Mouse (Mus musculus): Measurements from ENCODE around the gene Dock2. TPM values are rescaled to one million over a fixed set of nuclear protein-coding genes. Genes with fewer than 3 reads are reported as not detected.

The Dock2 gene
- polyA plus RNA-seq, 1 experiment from 2014 or later = 0.72 TPM

GRCm38 (mm10) chr11:34447891-34448290 is 335.8 kb downstream of the Dock2 start:
- H3K9me3 ChIP-seq (replicated peaks; ENCODE audit: control insufficient read depth, low read length, poor library complexity, severe bottlenecking) = no peaks in the 10 kb centered on the region
- H3K27ac ChIP-seq (ENCODE audit: low read length) = no peak overlapping the region
- 46% methylated on average over 4 of the region's 4 CpGs for WGBS
- H3K4me3 ChIP-seq (ENCODE audit: low read depth, low read length) = no peak overlapping the region
- ATAC-seq = no peak
- H3K4me2 ChIP-seq (ENCODE audit: low read length) = no peak overlapping the region
- H3K9ac ChIP-seq (ENCODE audit: low read depth, low read length) = no peak overlapping the region
- H3K27me3 ChIP-seq (ENCODE audit: control insufficient read depth, insufficient read depth, low read depth, low read length) = no peaks in the 10 kb centered on the region
- H3K4me1 ChIP-seq (ENCODE audit: control insufficient read depth, insufficient read depth, low read length) = 0 out of 2 replicates have a peak, but pooled peaks cover 2% of the 10 kb centered on the region
- H3K36me3 ChIP-seq (ENCODE audit: control insufficient read depth, insufficient read depth, low read length) = no peaks in the 10 kb centered on the region

GRCm38 (mm10) chr11:34438429-34438828 is 345.3 kb downstream of the Dock2 start:
- H3K4me2 ChIP-seq (ENCODE audit: low read length) = no peak overlapping the region
- 72% methylated on average over 2 of the region's 2 CpGs for WGBS
- H3K36me3 ChIP-seq (ENCODE audit: control insufficient read depth, insufficient read depth, low read length) = no peaks in the 10 kb centered on the region
- H3K9me3 ChIP-seq (replicated peaks; ENCODE audit: control insufficient read depth, low read length, poor library complexity, severe bottlenecking) = no peaks in the 10 kb centered on the region
- no peak overlapping the region for H3K9ac ChIP-seq (ENCODE audit: low read depth, low read length)
- no peak for ATAC-seq
- H3K4me3 ChIP-seq (ENCODE audit: low read depth, low read length) = no peak overlapping the region
- H3K27ac ChIP-seq (ENCODE audit: low read length) = no peak overlapping the region
- no peaks in the 10 kb centered on the region for H3K27me3 ChIP-seq (ENCODE audit: control insufficient read depth, insufficient read depth, low read depth, low read length)
- H3K4me1 ChIP-seq (ENCODE audit: control insufficient read depth, insufficient read depth, low read length) = no peaks in the 10 kb centered on the region

- no peak overlapping the region for H3K4me3 ChIP-seq (ENCODE audit: low read depth, low read length)
- ATAC-seq = no peak
- WGBS = 81% methylated on average over 1 of the region's 1 CpGs
- no peak overlapping the region for H3K27ac ChIP-seq (ENCODE audit: low read length)
- H3K27me3 ChIP-seq (ENCODE audit: control insufficient read depth, insufficient read depth, low read depth, low read length) = no peaks in the 10 kb centered on the region
- H3K4me2 ChIP-seq (ENCODE audit: low read length) = no peak overlapping the region
- H3K9ac ChIP-seq (ENCODE audit: low read depth, low read length) = no peak overlapping the region
- H3K4me1 ChIP-seq (ENCODE audit: control insufficient read depth, insufficient read depth, low read length) = no peaks in the 10 kb centered on the region
- H3K36me3 ChIP-seq (ENCODE audit: control insufficient read depth, insufficient read depth, low read length) = no peaks in the 10 kb centered on the region
- H3K9me3 ChIP-seq (replicated peaks; ENCODE audit: control insufficient read depth, low read length, poor library complexity, severe bottlenecking) = no peaks in the 10 kb centered on the region
Measured at GRCm38 (mm10) chr11:34437446-34437845, 346.2 kb downstream of the Dock2 start.

GRCm38 (mm10) chr11:34431978-34432377 is 351.7 kb downstream of the Dock2 start:
- no peak overlapping the region for H3K4me3 ChIP-seq (ENCODE audit: low read depth, low read length)
- no peak for ATAC-seq

GRCm38 (mm10) chr11:34431371-34431770 is 352.3 kb downstream of the Dock2 start:
- ATAC-seq = no peak
- Histone ChIP-seq H3K9ac (ENCODE audit: low read depth, low read length) (no peak overlapping the region), H3K27ac (ENCODE audit: low read length) (no peak overlapping the region), H3K27me3 (ENCODE audit: control insufficient read depth, insufficient read depth, low read depth, low read length) (no peaks in the 10 kb centered on the region), H3K9me3 (replicated peaks; ENCODE audit: control insufficient read depth, low read length, poor library complexity, severe bottlenecking) (no peaks in the 10 kb centered on the region), H3K36me3 (ENCODE audit: control insufficient read depth, insufficient read depth, low read length) (no peaks in the 10 kb centered on the region), H3K4me2 (ENCODE audit: low read length) (no peak overlapping the region), H3K4me1 (ENCODE audit: control insufficient read depth, insufficient read depth, low read length) (no peaks in the 10 kb centered on the region), H3K4me3 (ENCODE audit: low read depth, low read length) (no peak overlapping the region)
- 77% methylated on average over 5 of the region's 5 CpGs for WGBS

More at GRCm38 (mm10) chr11:34431978-34432377, 351.7 kb downstream of the Dock2 start:
- Histone ChIP-seq H3K9ac (ENCODE audit: low read depth, low read length) (no peak overlapping the region), H3K27ac (ENCODE audit: low read length) (no peak overlapping the region), H3K27me3 (ENCODE audit: control insufficient read depth, insufficient read depth, low read depth, low read length) (no peaks in the 10 kb centered on the region), H3K4me2 (ENCODE audit: low read length) (no peak overlapping the region), H3K9me3 (replicated peaks; ENCODE audit: control insufficient read depth, low read length, poor library complexity, severe bottlenecking) (no peaks in the 10 kb centered on the region), H3K36me3 (ENCODE audit: control insufficient read depth, insufficient read depth, low read length) (no peaks in the 10 kb centered on the region), H3K4me1 (ENCODE audit: control insufficient read depth, insufficient read depth, low read length) (no peaks in the 10 kb centered on the region)
- 91% methylated on average over 2 of the region's 2 CpGs for WGBS

- no peak overlapping the region for H3K4me3 ChIP-seq (ENCODE audit: low read depth, low read length)
- H3K4me1 ChIP-seq (ENCODE audit: control insufficient read depth, insufficient read depth, low read length) = no peaks in the 10 kb centered on the region
- H3K27me3 ChIP-seq (ENCODE audit: control insufficient read depth, insufficient read depth, low read depth, low read length) = no peaks in the 10 kb centered on the region
- H3K4me2 ChIP-seq (ENCODE audit: low read length) = no peak overlapping the region
- H3K36me3 ChIP-seq (ENCODE audit: control insufficient read depth, insufficient read depth, low read length) = no peaks in the 10 kb centered on the region
- H3K27ac ChIP-seq (ENCODE audit: low read length) = no peak overlapping the region
- WGBS = 87% methylated on average over 4 of the region's 4 CpGs
- no peaks in the 10 kb centered on the region for H3K9me3 ChIP-seq (replicated peaks; ENCODE audit: control insufficient read depth, low read length, poor library complexity, severe bottlenecking)
- no peak for ATAC-seq
- no peak overlapping the region for H3K9ac ChIP-seq (ENCODE audit: low read depth, low read length)
Measured at GRCm38 (mm10) chr11:34430940-34431339, 352.8 kb downstream of the Dock2 start.

- 90% methylated on average over 5 of the region's 5 CpGs for WGBS
- no peak overlapping the region for H3K9ac ChIP-seq (ENCODE audit: low read depth, low read length)
- H3K27me3 ChIP-seq (ENCODE audit: control insufficient read depth, insufficient read depth, low read depth, low read length) = no peaks in the 10 kb centered on the region
- ATAC-seq = no peak
- H3K4me3 ChIP-seq (ENCODE audit: low read depth, low read length) = no peak overlapping the region
- H3K36me3 ChIP-seq (ENCODE audit: control insufficient read depth, insufficient read depth, low read length) = no peaks in the 10 kb centered on the region
- H3K27ac ChIP-seq (ENCODE audit: low read length) = no peak overlapping the region
- no peak overlapping the region for H3K4me2 ChIP-seq (ENCODE audit: low read length)
- no peaks in the 10 kb centered on the region for H3K9me3 ChIP-seq (replicated peaks; ENCODE audit: control insufficient read depth, low read length, poor library complexity, severe bottlenecking)
- H3K4me1 ChIP-seq (ENCODE audit: control insufficient read depth, insufficient read depth, low read length) = no peaks in the 10 kb centered on the region
Measured at GRCm38 (mm10) chr11:34427212-34427611, 356.5 kb downstream of the Dock2 start.

GRCm38 (mm10) chr11:34424546-34424945 is 359.1 kb downstream of the Dock2 start:
- H3K4me1 ChIP-seq (ENCODE audit: control insufficient read depth, insufficient read depth, low read length) = no peaks in the 10 kb centered on the region
- H3K36me3 ChIP-seq (ENCODE audit: control insufficient read depth, insufficient read depth, low read length) = no peaks in the 10 kb centered on the region
- 75% methylated on average over 1 of the region's 1 CpGs for WGBS
- H3K9ac ChIP-seq (ENCODE audit: low read depth, low read length) = no peak overlapping the region
- no peak overlapping the region for H3K27ac ChIP-seq (ENCODE audit: low read length)
- no peaks in the 10 kb centered on the region for H3K27me3 ChIP-seq (ENCODE audit: control insufficient read depth, insufficient read depth, low read depth, low read length)
- ATAC-seq = no peak
- no peak overlapping the region for H3K4me2 ChIP-seq (ENCODE audit: low read length)
- no peaks in the 10 kb centered on the region for H3K9me3 ChIP-seq (replicated peaks; ENCODE audit: control insufficient read depth, low read length, poor library complexity, severe bottlenecking)
- H3K4me3 ChIP-seq (ENCODE audit: low read depth, low read length) = no peak overlapping the region

- no peak for ATAC-seq
- H3K4me1 ChIP-seq (ENCODE audit: control insufficient read depth, insufficient read depth, low read length) = peaks cover 9% of the 10 kb centered on the region
- 72% methylated on average over 6 of the region's 6 CpGs for WGBS
- H3K27ac ChIP-seq (ENCODE audit: low read length) = no peak overlapping the region
- H3K4me3 ChIP-seq (ENCODE audit: low read depth, low read length) = no peak overlapping the region
- no peak overlapping the region for H3K9ac ChIP-seq (ENCODE audit: low read depth, low read length)
- no peak overlapping the region for H3K4me2 ChIP-seq (ENCODE audit: low read length)
- H3K36me3 ChIP-seq (ENCODE audit: control insufficient read depth, insufficient read depth, low read length) = no peaks in the 10 kb centered on the region
- no peaks in the 10 kb centered on the region for H3K9me3 ChIP-seq (replicated peaks; ENCODE audit: control insufficient read depth, low read length, poor library complexity, severe bottlenecking)
- no peaks in the 10 kb centered on the region for H3K27me3 ChIP-seq (ENCODE audit: control insufficient read depth, insufficient read depth, low read depth, low read length)
Measured at GRCm38 (mm10) chr11:34421061-34421460, 362.6 kb downstream of the Dock2 start.

GRCm38 (mm10) chr11:34416619-34416979 is 367.1 kb downstream of the Dock2 start:
- H3K27ac ChIP-seq (ENCODE audit: low read length) = no peak overlapping the region

More at GRCm38 (mm10) chr11:34416619-34416979, 367.1 kb downstream of the Dock2 start:
- no peak overlapping the region for H3K9ac ChIP-seq (ENCODE audit: low read depth, low read length)
- peaks cover 9% of the 10 kb centered on the region for H3K4me1 ChIP-seq (ENCODE audit: control insufficient read depth, insufficient read depth, low read length)
- no peak overlapping the region for H3K4me3 ChIP-seq (ENCODE audit: low read depth, low read length)
- H3K9me3 ChIP-seq (replicated peaks; ENCODE audit: control insufficient read depth, low read length, poor library complexity, severe bottlenecking) = no peaks in the 10 kb centered on the region
- no peak overlapping the region for H3K4me2 ChIP-seq (ENCODE audit: low read length)
- no peak for ATAC-seq
- WGBS = 62% methylated on average over 3 of the region's 3 CpGs
- H3K36me3 ChIP-seq (ENCODE audit: control insufficient read depth, insufficient read depth, low read length) = no peaks in the 10 kb centered on the region
- no peaks in the 10 kb centered on the region for H3K27me3 ChIP-seq (ENCODE audit: control insufficient read depth, insufficient read depth, low read depth, low read length)

Data from midbrain, embryonic 16.5 days (tissue).